Mouse (Mus musculus): Measurements from ENCODE around the gene 1700015G11Rik. TPM values are rescaled to one million over a fixed set of nuclear protein-coding genes. Genes with fewer than 3 reads are reported as not detected.

The 1700015G11Rik gene
- total RNA-seq, 2 experiments from 2014 or later: not detected

DNA sequence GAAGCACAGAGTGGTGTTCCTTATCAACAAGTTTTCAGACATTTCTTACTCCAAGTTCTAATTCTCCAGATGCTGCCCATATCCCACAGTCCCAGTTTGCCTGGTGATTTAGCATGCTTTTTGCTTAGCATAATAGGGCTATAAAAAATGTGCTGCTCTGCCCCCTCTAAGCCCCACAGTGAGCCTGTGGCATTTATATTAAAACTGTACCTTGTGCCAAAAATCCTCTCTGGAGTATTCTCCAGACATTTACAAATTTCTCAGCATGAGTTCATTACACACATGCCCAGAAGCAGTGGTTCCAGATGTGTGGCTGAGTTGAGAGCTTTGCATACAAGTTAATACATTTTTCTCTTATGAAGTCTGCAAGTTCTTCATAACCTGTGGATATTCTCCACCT, 46.1 kb downstream of the 1700015G11Rik start:
- DNase-seq (ENCODE audit: low spot score in 2 of 2): no peak

DNA sequence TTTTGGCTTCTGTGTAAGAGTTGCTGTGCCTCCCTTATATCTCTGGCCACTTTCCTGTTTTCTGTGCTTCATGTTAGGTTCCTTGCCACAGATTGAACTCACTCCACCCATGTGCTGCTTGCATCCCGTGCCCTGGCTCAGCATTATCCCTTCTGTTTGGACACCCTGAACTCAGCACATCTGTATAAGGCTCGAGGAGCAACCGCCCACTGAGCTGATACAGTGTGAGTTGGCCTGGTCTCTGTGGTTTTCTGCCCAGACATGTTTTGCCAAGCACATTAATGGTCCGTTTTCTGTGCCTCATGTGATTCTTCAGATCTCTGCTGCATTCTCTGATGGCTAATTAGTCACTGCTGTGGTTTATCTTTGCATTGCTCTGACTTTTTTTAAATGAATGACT, 47.9 kb downstream of the 1700015G11Rik start:
- DNase-seq (ENCODE audit: low spot score in 2 of 2): no peak

DNA sequence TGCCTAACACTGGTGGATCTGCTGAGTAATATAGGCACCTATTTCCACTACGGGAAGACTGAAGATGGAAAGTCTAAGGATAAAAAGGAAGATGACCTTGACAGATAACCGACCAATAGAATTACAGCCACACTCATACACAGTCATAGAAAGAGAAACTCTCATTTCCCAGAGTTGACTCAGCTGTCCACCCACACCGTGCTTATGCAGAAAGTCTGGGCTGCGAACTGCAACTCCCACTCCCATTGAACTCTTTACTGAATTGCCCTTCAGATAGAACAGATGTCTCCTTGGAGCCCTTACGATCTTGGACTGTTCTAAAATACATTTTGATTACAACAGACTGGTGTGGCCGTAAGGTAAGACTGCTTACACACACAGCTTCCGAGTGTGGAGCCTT, 50.8 kb downstream of the 1700015G11Rik start:
- no peak for DNase-seq (ENCODE audit: low spot score in 2 of 2)

DNA sequence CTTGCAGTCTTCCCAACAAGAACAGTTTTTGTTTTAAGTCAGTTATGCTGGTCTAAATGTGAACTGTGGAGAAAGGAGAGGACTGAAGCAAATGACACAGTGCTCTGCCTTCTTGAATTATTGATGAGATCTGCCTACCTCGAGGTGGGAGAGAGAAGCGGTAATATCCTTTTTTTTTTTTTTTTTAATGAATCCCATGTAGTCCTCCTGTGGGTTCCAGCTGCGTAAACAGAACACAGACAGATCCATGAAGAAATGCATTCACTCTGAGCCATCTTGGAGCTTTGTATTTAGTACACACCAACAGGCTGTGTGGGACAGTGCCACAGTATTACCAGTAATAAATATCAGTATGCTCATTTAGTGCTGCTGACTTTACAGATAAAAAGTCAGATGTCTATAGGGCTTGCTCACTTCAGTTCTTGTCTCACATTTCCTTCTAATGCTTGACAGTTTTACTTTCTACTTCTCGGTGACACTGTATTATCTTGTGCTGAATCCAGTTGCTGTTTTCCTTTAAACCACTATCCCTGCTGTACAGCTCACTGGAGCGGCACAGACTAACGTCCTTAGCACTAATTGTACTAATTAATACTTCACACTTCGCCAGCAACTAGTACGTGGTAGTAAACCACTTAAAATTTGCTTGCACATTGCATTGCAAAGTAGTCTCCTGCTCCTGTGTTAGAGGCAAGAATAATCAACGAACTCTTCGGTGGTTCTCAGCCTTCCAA, 53.1 kb downstream of the 1700015G11Rik start:
- DNase-seq (ENCODE audit: low spot score in 2 of 2): no peak

Other genes with a start within 250 kb of the 1700015G11Rik start
- gene Gas2, start 153.7 kb downstream of the 1700015G11Rik start, total RNA-seq (2021): 10 to 100 TPM; 48.2 to 53.0 TPM
- 1 to 10 TPM; 9.1 to 9.8 TPM for gene Fancf, start 153.5 kb downstream of the 1700015G11Rik start, total RNA-seq (2021)
- gene Svip, start 9.7 kb downstream of the 1700015G11Rik start, total RNA-seq (2021): 10 to 100 TPM; 12.7 to 14.2 TPM